Mouse (Mus musculus) monocyte, adult 5-6 weeks (primary cell): ENCODE data around the gene Mpped2. TPM values are rescaled to one million over a fixed set of nuclear protein-coding genes. Genes with fewer than 3 reads are reported as not detected.

ENCODE experiments used
- ATAC-seq: fragments of 153-309, 156-312 bp; replicated peaks from 2 replicates; pipeline ENCODE4 v1.8.0; 2017; ENCODE audit warnings: mild to moderate bottlenecking; ENCODE audit not compliant: low TSS enrichment, insufficient number of reproducible peaks, severe bottlenecking, poor library complexity, low FRiP score
- total RNA-seq: library from RNA; stranded (forward); fragments of 200-1000, 200-491, 200-594 nt; gene quantifications from 3 replicates; pipeline ENCODE4 v1.2.3, GENCODE M21; 2017

The Mpped2 gene
- total RNA-seq, 1 experiment from 2014 or later = not detected

- ATAC-seq = no peak
These were observed 173.2 kb downstream of the Mpped2 start for GRCm38 (mm10) chr2:106866303-106866702.

DNA sequence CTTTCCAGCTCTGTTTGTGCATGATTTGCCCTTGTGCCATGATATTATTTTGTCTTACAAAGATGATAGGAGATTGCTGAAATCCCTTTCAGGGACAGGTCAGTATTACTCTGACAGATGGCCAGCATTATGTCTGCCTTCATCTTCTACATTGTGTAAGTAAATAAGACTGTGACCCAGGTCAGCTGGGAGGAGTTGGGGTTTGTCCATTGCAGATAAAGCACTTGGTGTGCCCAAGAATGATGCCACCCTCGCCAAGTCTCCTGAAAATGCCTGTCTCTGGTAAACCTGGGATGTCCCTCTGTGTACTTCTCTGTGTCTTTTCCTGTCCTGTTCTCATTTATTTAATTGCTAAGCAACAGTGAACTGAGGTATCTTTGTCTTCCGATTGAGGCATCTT lies 177.8 kb downstream of the Mpped2 start:
- no peak for ATAC-seq

DNA sequence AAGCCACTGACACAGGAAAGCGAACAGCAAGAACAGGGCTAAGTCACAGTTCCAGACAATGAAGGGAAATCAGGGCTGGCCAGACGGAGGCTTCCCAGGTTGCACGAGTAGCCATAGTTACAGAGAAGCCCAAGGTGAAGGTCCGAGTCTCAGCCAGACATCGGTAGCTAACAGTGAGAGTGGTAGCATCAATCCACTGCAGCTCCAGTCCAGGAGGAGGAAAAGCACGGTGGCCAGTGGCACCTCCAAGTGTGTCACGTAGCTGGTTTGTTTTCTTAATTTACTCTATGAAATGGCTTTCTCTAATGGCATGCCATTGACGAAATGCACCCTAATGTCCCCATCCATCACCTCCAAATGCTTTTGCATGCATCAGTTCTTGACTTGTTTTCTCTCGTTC lies 180.1 kb downstream of the Mpped2 start:
- no peak for ATAC-seq

DNA sequence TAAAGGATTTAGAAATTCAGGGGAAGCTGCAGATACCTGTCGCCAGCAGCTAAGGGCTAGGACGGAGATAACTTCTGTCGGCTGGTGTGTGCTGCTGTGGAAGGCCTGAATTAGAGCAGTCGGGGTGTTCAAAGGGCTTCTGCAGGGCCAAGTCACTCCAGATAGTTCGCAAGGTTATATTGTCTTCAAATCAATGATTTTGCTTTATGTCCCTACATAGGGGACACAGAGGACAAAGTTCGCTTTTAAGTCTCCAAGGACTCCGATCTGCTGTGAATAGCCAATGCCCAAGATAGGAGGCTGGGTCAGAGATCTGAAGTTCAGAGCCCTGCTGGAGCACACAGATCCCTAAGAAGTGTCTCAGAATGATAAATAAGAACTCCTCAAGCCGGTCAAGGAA lies 190.3 kb downstream of the Mpped2 start:
- no peak for ATAC-seq

GRCm38 (mm10) chr2:106888174-106888573 lies 195.1 kb downstream of the Mpped2 start:
- no peak for ATAC-seq

GRCm38 (mm10) chr2:106889297-106890000 lies 196.4 kb downstream of the Mpped2 start:
- no peak for ATAC-seq

DNA sequence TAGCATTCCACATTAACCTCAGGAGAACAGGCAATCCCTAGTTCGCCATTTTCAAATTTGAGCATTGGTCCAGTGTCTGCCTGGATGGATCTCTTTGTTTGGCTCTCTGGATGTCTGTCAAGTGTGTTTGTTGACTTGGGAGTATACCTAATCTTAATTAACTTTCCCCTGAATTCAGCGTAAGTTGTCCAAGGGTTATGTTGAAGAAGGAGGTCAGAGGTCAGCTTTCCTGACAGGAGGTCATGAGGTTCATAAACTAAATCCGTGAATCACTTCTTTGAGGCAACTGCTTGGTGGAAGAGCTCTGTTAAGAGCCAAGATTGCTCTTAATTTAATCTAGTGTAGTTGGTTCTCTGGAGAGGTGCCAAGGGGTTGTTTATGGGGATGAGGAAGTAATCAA lies 200.3 kb downstream of the Mpped2 start:
- ATAC-seq = no peak

DNA sequence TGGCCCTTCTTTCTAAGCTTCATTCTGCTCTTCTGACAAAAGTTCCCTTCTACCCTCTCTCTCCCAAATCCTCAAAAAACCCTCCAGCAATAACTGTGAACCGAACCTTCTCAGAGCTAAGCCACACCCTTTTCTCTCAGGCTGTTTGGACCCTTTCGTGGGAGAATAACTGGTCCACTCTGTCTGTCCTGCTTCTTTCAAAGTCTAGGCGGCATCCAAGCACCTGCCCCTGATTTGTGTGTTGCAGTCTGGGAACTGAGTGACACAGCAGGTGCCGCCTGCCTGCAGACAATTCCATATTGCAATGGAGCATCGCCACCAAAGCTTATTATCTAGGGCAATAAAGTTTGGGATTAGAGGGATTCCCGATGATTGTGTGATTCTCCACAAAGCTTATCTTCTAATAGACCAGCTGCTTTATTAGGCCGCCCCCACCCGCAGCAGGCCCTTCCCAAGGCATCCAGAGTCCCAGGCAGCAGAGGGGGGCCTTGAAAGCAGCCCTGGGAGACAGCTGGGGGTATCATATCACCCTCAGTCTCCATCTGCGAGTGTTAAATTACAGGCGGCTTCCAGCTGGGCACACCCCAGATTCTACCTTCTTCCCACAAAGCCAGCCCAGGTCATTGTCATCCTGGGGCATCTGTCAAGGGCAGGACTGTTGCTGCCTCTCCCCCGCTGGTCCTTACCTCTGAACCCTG lies 202.4 kb downstream of the Mpped2 start:
- ATAC-seq = no peak

GRCm38 (mm10) chr2:106896024-106896384 lies 202.9 kb downstream of the Mpped2 start:
- ATAC-seq = no peak

DNA sequence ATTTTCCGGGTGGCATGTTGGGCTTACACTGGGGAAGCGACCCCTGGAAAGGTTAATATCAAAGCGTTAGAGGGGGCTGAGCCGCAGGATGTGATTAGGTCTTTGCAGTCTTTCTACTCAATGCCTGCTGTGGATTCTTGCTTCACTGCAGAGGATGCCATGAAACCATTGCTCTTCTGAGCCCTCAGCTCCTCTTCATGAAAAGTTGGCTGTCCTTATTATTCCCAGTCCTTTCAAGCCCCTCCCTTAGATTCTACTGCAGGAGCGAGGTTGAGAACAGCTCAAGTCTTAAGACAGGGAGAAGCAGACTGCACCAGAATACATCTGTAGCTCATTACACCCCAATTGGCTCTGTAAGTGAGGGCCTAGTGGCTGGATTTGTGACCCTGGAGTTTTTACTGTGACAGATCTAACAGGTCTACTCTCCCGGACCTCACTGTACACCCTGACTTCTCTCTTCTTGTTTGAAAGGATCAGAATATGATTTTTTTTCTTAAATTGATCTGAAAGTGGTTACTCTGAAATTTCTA lies 218.9 kb downstream of the Mpped2 start:
- no peak for ATAC-seq
